Mouse (Mus musculus) lung, adult 2 months (tissue): ENCODE data around the gene Cep295nl.

ENCODE experiments used
- CTCF ChIP-seq: fragments of 200-500 bp; IDR thresholded peaks from 2 replicates; pipeline ENCODE4 v1.5.1; 2011; ENCODE audit warnings: mild to moderate bottlenecking, low read length, control low read depth; ENCODE audit not compliant: insufficient read depth
- POLR2A ChIP-seq: fragments of 200-500 bp; IDR thresholded peaks from 2 replicates; pipeline ENCODE4 v1.6.1; 2011; ENCODE audit warnings: low read depth, mild to moderate bottlenecking, control low read depth, low read length, borderline replicate concordance; ENCODE audit errors: extremely low read depth

DNA sequence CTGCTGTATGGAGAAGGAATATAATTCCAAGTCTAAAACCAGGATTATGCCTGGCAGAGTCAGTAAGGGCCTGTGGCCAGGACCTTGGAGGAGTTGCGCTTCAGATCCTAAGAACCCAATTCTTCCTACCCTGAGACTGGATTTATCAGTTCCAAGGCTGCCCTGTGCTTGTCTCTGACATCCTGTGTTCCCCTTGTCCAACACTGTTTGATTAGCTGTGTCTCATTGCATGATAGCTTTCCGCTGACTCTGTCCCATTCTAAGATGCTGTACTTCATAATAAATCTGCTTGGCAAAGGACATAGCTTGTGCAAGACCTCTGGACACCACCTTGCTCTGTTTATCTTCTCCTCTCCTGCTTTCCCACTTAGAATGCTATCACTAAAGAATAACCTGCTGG is 5.1 kb upstream of the Cep295nl start:
- TF ChIP-seq CTCF (no peak), POLR2A (no peak)
